Comparison of ENCODE assay signal across 20 mouse cellular contexts in the genomic region with DNA sequence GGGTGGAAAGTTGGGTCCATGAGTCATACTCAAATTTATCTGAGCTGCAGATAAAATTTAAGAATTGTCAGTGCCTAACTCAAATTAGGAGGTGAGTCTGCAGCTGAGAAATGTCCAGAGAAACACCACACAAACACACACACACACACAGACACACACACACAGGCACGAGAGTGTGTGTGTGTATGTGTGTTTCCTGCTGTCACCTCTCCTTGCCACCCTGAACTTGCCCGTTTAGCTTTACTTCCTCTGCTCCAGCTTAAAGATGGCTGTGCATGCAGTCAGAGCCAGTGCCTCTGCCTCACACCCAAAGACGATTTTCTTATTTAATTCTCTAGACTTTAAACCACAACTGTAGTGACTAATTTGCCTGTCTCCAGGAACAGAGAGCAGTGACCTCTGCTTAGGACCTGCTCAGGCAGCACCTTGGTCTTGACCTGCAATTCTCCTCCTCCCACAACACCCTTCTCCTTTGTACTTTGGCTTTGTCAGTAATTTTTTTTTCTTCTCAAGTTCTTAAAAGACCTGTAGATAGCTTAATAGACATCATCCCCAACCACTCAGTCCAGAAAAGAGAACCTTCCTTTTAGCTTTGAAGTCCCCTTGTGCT.
DNase-seq lines count a peak whose midpoint lies in the region; ATAC-seq lines count a peak whose summit lies in the region.
"Had no signal": no experiment of that assay in that cellular context is flagged by ENCODE, and none has a peak within 500 bp of the region (broad histone marks: within the 10 kb centered on the region; RNA-seq: fewer than 3 reads in every experiment).

No protein-coding gene starts in this region.

- 39% methylated on average over 3 of the region's 3 CpGs for WGBS in kidney, embryonic 16.5 days

- H3K4me2 ChIP-seq in kidney, embryonic 16.5 days (replicated peaks; ENCODE audit: low read depth, low read length): no peak overlapping the region
- H3K4me2 ChIP-seq: embryonic facial prominence, embryonic 13.5 days; forebrain, embryonic 12.5 days; heart, embryonic 12.5 days; hindbrain, embryonic 12.5 days had no signal

- no peaks in the 10 kb centered on the region for H3K9me3 ChIP-seq in kidney, embryonic 16.5 days (ENCODE audit: low read length)
- H3K9me3 ChIP-seq: embryonic facial prominence, embryonic 13.5 days; forebrain, embryonic 12.5 days; heart, embryonic 12.5 days; hindbrain, embryonic 12.5 days had no signal

- no peak overlapping the region for H3K27ac ChIP-seq in kidney, embryonic 16.5 days (ENCODE audit: low read length)
- H3K27ac ChIP-seq: embryonic facial prominence, embryonic 13.5 days; forebrain, embryonic 12.5 days; hindbrain, embryonic 12.5 days had no signal

- no peaks in the 10 kb centered on the region for H3K36me3 ChIP-seq in kidney, embryonic 16.5 days (ENCODE audit: insufficient read depth, low read length)
- H3K36me3 ChIP-seq: embryonic facial prominence, embryonic 13.5 days; forebrain, embryonic 12.5 days; heart, embryonic 12.5 days; hindbrain, embryonic 12.5 days had no signal

- no peak overlapping the region for H3K4me3 ChIP-seq in kidney, embryonic 16.5 days (ENCODE audit: low read length)
- H3K4me3 ChIP-seq: embryonic facial prominence, embryonic 13.5 days; forebrain, embryonic 12.5 days; heart, embryonic 12.5 days; hindbrain, embryonic 12.5 days had no signal

- H3K4me1 ChIP-seq in kidney, embryonic 16.5 days (ENCODE audit: insufficient read depth, low read length): no peaks in the 10 kb centered on the region
- H3K4me1 ChIP-seq: embryonic facial prominence, embryonic 13.5 days; forebrain, embryonic 12.5 days; heart, embryonic 12.5 days; hindbrain, embryonic 12.5 days had no signal

- no peak overlapping the region for H3K9ac ChIP-seq in kidney, embryonic 16.5 days (replicated peaks; ENCODE audit: low read length)
- H3K9ac ChIP-seq: embryonic facial prominence, embryonic 13.5 days; forebrain, embryonic 12.5 days; heart, embryonic 12.5 days; hindbrain, embryonic 12.5 days had no signal

- no peaks in the 10 kb centered on the region for H3K27me3 ChIP-seq in kidney, embryonic 16.5 days (ENCODE audit: insufficient read depth, low read length)
- H3K27me3 ChIP-seq: embryonic facial prominence, embryonic 13.5 days; forebrain, embryonic 12.5 days; heart, embryonic 12.5 days; hindbrain, embryonic 12.5 days had no signal

- ATAC-seq in kidney, embryonic 16.5 days (ENCODE audit: low FRiP score, low TSS enrichment): no peak
- ATAC-seq in hematopoietic stem cell, adult 5-6 weeks (replicated peaks in 1 of 2; ENCODE audit: insufficient read depth in 1 of 2, low FRiP score in 2 of 2, low TSS enrichment in 1 of 2, low read depth in 1 of 2, poor library complexity in 2 of 2, severe bottlenecking in 2 of 2): peak; percentile 75 to 76
- ATAC-seq: activated CD4-positive, CD25-positive, alpha-beta regulatory T cell, adult 4 months; forebrain, embryonic 16.5 days; hindbrain, embryonic 16.5 days; Patski had no signal

- DNase-seq in kidney, adult 11 months: peak; percentile 47
- no peak for DNase-seq in kidney, postnatal 10 days
- peak; percentile 12 for DNase-seq in kidney, postnatal 14 days
- DNase-seq in layer of hippocampus, postnatal 36 days: no peak
- no peak for DNase-seq in urinary bladder, adult 2 months (ENCODE audit: low spot score)
- DNase-seq: adrenal gland, postnatal 14 days; cerebellum, adult 11-12 months; cerebellum, adult 9-10 months; cerebellum, postnatal 25 days; gastrocnemius, postnatal 14 days had no signal

Comparison
In these comparisons a context has a peak if more than half of its experiments do, and no peak if none do; other contexts are left out.
1. DNase-seq: peak in kidney, adult 11 months (single experiment) and kidney, postnatal 14 days (single experiment); none in kidney, postnatal 10 days (single experiment), layer of hippocampus, postnatal 36 days (0 of 2) and urinary bladder, adult 2 months (single experiment).